Mouse (Mus musculus): Measurements from ENCODE around the gene Nmnat2. TPM values are rescaled to one million over a fixed set of nuclear protein-coding genes. Genes with fewer than 3 reads are reported as not detected.

Gene Nmnat2
- total RNA-seq (2021): 100 to 1,000 TPM; 170 to 172 TPM
- long read RNA-seq, experiment 1, full-length matches to known transcripts: 4 of 64 reads
- long read RNA-seq, experiment 1, partial matches to known transcripts: 53 of 64 reads
- long read RNA-seq, experiment 1, other reads (novel, unspliced or antisense): 7 of 64 reads
- long read RNA-seq, experiment 2, full-length matches to known transcripts: 3 of 41 reads
- long read RNA-seq, experiment 2, partial matches to known transcripts: 36 of 41 reads
- long read RNA-seq, experiment 2, other reads (novel, unspliced or antisense): 2 of 41 reads

DNA sequence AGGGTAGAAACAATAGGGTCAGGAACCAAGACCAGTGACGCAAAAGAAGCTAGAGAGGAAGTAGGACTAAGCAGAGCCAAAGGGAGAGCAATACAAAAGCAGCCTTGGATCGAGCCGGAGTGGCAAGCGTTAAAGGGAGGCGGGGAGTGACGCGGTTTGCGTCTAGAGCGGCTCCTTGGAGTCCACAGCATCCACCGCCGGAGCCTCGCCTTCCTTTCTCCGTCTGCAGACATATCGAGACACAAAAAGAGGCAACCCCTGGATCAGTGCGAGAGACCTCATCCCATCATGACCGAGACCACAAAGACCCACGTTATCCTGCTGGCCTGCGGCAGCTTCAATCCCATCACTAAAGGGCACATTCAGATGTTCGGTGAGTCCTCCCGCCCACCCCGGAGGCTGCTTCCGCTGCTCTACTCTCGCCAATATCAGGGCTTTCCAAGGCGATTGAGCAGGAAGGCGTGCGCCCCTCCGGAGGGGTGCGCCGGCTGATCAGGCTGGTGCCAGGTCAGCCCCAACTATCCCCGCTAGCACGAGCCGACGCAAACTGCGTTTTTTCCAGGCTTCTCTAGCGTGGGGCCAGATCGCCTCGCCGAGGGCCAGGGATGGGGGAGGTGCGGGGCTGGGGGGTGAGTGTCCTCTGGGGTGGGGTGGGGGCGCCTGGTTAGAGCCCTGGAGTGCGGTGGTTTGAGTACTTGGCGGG, at the start of gene Nmnat2:
Nmnat2 (plus strand) TSS at position 173 of the 703 bp plus-strand sequence.
- peak; percentile 77 to 86 for DNase-seq (ENCODE audit: low spot score in 2 of 2)

GRCm38 (mm10) chr1:152913483-152914460, 41.0 kb upstream of the Nmnat2 start:
- DNase-seq (ENCODE audit: low spot score in 2 of 2): no peak

DNA sequence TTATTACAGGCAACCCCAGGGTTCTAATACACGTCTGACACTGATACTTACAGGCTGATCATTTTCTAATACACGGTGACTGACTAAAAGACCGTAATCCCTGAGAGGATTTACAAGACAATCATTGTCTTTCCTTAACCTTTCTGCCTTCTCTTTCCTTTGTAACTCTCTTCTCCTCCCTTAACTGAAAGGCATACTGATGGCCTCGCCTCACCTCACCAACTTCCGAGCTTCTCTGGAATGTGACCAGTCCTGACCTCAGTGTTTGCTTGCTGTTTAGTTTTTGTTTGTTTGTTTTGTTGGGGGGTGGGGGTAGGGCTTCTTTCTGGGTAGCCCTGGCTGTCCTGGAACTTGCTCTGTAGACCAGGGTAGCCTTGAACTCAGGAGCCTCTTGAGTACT, 39.0 kb upstream of the Nmnat2 start:
- no peak for DNase-seq (ENCODE audit: low spot score in 2 of 2)

DNA sequence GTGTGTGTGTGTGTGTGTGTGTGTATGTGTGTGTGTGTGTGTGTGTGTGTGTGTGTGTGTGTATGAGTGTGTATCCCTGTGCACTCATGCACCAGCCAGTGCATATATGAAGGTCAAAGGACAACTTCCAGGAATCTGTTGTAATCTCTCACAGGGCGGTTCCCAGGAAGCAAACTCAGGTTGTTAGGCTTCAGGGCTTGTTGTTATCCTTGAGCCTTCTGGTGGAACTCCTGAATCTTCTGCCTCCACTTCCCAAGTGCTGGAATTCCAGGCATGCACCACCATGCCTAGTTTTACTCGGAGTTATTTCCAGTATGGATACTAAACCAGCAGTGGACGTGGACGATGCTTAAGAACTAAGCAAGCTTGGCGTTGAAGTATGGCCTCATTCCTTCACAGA, 37.9 kb upstream of the Nmnat2 start:
- no peak for DNase-seq (ENCODE audit: low spot score in 2 of 2)

DNA sequence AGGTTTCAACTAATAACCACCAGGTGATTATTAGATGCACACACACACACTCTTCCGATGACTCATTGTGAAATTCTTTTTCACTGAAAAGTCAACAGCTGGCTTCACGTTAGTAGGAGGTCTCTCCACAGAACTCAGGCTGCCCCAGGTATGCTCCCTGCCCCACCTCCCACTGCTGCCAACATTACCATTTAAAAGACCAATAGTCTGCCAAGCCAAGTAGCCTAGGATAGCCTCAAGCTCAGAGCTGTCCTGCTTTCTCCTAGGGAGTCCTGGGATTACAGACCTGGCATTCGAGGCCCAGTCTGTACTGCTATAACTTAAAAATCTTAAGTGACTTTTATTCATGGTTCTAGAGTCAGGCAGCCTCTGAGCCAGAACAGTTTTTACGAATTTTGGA, 37.2 kb upstream of the Nmnat2 start:
- DNase-seq (ENCODE audit: low spot score in 2 of 2): no peak

GRCm38 (mm10) chr1:152921786-152922185, 33.0 kb upstream of the Nmnat2 start:
- no peak for DNase-seq (ENCODE audit: low spot score in 2 of 2)

DNA sequence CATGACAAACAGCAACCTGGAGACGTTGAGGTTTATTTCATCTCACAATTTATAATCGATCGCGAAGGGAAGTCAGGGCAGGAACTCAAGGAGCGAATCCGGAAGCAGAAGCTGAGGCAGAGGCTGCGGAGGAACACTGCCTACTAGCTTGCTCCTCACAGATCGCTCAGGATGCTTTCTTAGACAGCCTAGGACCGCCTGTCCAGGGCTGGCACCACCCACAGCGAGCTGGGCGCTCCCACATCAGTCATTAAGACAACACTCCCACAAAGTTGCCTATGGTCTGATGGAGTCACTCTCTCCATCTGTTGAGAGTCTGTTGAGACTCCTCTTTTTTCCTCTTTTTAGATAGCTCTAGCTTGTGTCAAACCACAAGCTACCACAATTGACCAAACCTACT, 20.8 kb upstream of the Nmnat2 start:
- DNase-seq (ENCODE audit: low spot score in 2 of 2): no peak

DNA sequence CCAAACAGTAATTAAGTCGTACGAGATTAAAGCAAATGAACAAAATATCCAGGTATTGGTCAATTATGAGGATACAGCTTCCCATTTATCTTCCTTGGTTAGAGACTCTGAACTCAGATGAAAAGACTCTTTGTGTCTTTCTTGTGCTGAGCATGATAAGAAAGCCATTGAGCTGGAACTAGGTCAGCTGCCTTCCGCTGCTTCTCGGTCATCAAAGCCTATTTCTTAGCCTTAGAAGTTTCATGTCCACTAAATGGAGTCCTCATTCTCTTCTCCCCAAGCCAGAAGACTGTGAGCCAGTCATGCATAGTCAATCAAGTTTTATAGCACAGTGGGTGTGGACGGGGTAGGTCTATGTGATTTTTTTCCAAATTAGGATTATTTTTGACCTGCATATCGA, 19.3 kb upstream of the Nmnat2 start:
- DNase-seq (ENCODE audit: low spot score in 2 of 2): no peak

DNA sequence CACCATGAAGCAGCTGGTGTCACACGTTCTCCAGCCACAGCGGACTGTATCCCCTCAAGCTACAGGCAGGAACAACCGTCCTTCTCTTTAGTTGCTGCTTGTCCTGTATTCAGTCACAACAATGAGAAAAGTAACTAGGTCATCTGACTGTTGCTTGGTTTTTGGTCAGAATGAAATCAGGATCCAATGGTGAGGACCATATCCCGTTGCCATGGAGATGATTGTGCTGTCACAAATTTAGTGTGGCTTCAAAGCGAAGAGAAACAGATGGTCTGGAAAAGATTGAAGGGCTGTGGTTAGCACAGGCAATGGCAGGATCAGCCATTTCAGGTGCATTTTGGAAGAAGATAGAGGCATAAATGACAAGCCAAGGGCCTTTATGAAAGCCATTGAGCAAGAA, 18.4 kb upstream of the Nmnat2 start:
- DNase-seq (ENCODE audit: low spot score in 2 of 2): no peak

DNA sequence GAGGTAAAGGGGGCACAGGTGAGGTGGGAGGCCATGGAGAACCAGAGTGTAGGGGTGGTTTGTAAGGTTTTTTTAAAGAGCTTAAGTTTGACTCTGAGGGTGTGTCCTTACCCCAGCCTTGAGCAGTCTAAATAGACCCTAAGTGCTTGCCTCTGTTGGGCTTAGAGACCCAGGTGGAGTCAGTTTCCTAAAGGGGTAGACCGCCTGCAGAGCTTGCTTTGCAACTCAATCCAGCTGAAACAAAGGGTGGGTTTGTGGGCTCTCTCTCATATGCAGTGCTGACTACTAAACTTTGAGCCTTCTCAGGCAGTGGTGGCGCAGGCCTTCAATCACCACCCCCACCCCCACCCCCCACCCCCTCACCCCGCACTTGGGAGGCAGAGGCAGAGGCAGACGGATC, 11.8 kb upstream of the Nmnat2 start:
- DNase-seq (ENCODE audit: low spot score in 2 of 2): no peak

DNA sequence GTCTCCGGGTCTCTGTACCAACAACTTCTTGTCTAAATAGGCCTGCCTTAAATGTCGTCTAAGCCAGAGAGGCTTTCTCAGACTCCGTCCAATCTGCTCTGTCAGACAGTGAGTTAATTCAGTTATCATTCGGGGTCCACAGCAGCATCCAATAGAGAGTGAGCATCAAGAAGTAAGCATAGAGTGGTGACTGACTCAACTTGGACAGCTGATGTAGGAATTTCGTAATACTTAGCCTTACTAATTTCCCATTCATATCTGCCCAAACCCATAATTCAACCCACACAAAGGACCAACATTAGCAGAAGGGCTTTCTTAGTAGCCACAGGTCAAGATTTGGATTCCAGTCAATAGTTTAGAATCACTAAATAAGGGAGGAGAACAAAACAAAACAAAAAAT, 626 bp upstream of the Nmnat2 start:
- no peak for DNase-seq (ENCODE audit: low spot score in 2 of 2)

DNA sequence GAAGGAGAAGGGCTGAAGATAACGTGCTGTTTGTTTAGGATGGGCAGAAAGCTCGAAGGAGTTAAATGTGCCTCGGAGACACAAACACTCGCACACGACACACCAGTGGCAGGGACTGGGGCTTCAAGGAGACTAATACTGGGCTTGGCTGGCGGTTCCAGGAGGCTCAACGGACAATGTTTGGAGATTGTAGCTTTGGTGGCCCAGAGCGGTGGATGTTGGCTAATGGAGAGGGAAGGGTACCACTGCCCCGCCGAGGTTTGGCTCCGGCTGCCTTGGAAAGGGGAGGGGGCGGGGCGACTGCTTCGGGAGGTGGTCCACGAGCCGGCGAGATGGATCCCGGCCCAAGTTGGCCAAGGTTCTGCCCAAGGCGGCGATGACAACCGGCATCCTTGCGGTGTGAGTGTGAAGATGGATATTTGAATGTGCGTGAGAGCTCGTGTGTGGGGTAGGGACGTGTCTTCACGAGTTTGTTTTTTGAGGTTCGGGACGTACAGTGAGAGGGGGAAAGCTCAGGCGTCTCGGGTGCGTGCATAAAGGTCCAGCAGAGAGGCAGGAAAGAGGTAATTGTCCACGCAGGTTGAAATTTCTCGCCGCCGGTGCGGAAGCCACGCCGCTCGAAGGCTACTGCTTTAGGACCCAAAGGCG, 895 bp downstream of the Nmnat2 start:
- peak; percentile 16 to 33 for DNase-seq (ENCODE audit: low spot score in 2 of 2)

- peak; percentile 36 to 44 for DNase-seq (ENCODE audit: low spot score in 2 of 2)
These were observed 1.4 kb downstream of the Nmnat2 start for GRCm38 (mm10) chr1:152956221-152956620.

- no peak for DNase-seq (ENCODE audit: low spot score in 2 of 2)
These were observed 9.6 kb downstream of the Nmnat2 start for GRCm38 (mm10) chr1:152964344-152964743.

DNA sequence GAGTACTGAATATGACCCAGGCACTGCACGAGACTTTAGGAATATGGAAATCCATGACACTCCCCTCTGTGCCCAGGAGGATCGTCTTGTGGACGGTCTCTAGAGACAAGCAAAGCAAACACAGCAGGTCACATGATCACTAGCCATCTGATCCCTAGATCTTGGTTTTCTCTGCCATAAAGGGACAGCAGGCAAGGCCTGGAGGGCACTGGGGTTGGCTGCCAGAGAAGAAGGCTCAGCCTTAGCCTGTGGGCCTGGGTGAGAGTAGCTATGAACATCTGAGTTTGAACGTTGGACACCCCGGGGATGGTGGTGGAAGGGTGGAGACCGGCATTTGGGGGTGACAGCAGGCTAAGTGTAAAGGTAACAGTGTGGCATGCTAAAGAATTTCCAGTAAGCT, 11.4 kb downstream of the Nmnat2 start:
- DNase-seq (ENCODE audit: low spot score in 2 of 2): no peak

- no peak for DNase-seq (ENCODE audit: low spot score in 2 of 2)
These were observed 11.9 kb downstream of the Nmnat2 start for GRCm38 (mm10) chr1:152966686-152967085.

DNA sequence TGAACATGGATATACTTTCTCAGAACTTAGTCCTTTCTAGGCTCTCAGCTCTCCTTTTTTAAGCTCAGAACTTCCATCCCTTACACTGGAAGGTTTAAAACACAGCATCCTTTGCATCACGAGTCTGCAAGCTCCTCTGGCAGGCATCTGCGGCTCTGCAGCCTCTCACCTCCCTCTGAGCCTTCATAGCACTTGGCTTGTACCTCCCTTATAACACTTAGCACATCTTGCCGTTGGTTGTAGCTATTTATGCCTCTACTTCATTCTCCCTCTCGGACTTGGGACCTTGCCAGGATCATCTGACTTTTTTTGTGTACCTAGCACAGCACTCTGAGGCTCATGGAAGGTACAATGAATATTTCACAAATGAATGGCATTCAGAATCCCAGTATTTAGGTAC, 14.3 kb downstream of the Nmnat2 start:
- DNase-seq (ENCODE audit: low spot score in 2 of 2): peak; percentile 36 to 55

DNA sequence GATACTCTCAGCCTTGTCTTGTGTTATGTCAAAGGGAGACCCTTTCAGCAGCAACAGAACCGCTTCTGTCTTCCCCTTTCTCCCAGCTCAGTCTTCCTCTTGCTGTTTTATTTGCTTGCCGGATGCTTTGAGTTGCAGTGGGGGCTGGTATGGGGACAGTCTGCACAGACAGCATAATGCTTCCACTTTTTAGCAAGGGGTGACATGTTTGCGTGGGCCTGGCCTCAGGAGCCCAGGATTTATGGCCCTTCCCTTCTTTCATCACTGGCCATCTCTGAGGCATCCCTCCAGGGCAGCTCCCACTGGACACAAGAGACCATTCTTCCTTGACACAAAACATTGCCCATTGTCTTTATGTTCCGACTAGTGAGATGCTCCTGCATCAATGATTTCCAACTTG, 18.2 kb downstream of the Nmnat2 start:
- DNase-seq (ENCODE audit: low spot score in 2 of 2): no peak

DNA sequence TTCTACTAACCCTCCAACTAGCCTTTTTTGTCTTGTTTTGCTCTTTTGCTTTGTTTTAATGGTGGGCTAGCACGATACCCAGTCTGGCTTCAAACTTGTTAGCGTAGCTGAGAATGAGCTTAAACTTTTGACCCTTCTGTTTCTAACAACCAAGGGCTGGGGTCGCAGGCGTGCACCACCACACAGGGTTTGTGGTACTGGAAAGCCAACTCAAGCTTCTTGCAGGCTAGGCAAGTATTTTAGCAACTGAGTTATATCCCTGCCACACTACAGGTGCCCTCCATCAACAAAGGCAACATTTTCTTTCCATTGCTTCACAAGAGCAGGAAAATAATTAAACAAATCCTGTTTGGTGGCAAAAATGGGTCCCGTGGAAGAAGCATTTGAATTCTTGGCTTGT, 18.6 kb downstream of the Nmnat2 start:
- DNase-seq (ENCODE audit: low spot score in 2 of 2): no peak

- no peak for DNase-seq (ENCODE audit: low spot score in 2 of 2)
These were observed 19.1 kb downstream of the Nmnat2 start for GRCm38 (mm10) chr1:152973861-152974260.

- no peak for DNase-seq (ENCODE audit: low spot score in 2 of 2)
These were observed 20.4 kb downstream of the Nmnat2 start for GRCm38 (mm10) chr1:152975144-152975543.

Measured in left cerebral cortex, adult 18-20 months (tissue).